Mouse (Mus musculus) ES-E14 (cell line): ENCODE data around the gene Mafg. TPM values are rescaled to one million over a fixed set of nuclear protein-coding genes. Genes with fewer than 3 reads are reported as not detected.
"Not testable (repeated sequence)": the region's sequence is repeated elsewhere in the genome, so short reads cannot be mapped to it uniquely, and the experiment has no call there.

Experiments
- DNase-seq: peaks from one replicate; pipeline ENCODE4 v3.0.0-alpha.2; 2013; ENCODE audit warnings: low read depth, low spot score
- H3K27ac ChIP-seq: 2 replicates; pipeline ENCODE4 v1.5.1; 2012; ENCODE audit warnings: low read depth, mild to moderate bottlenecking, low read length, moderate library complexity, mixed read lengths; ENCODE audit not compliant: poor library complexity, insufficient read depth, severe bottlenecking
- H3K36me3 ChIP-seq: 2 replicates; pipeline ENCODE4 v1.6.1; 2012; ENCODE audit warnings: mild to moderate bottlenecking, low read length, moderate library complexity, mixed read lengths; ENCODE audit not compliant: control insufficient read depth, poor library complexity, insufficient read depth, severe bottlenecking
- H3K4me1 ChIP-seq, 2 experiments: fragments of 150-350 bp in 1 of 2; sonication (generic) in 1 of 2; 2 replicates each; pipeline ENCODE4 v1.6.1; 2012; ENCODE audit warnings: low read length in 2 of 2, mild to moderate bottlenecking in 1 of 2, mixed read lengths in 1 of 2; ENCODE audit not compliant: control insufficient read depth in 2 of 2, insufficient read depth in 2 of 2, poor library complexity in 1 of 2
- H3K4me3 ChIP-seq, 2 experiments: fragments of 150-350 bp in 1 of 2; sonication (generic) in 1 of 2; 2 replicates each; pipeline ENCODE4 v1.5.1; 2012; ENCODE audit warnings: low read length in 2 of 2, low read depth in 1 of 2, mild to moderate bottlenecking in 1 of 2, mixed read lengths in 1 of 2; ENCODE audit not compliant: insufficient read depth in 1 of 2, poor library complexity in 1 of 2, severe bottlenecking in 1 of 2
- H3K9ac ChIP-seq: 2 replicates; pipeline ENCODE4 v1.6.1; 2012; ENCODE audit warnings: low read depth, mild to moderate bottlenecking, low read length, mixed read lengths; ENCODE audit not compliant: poor library complexity, insufficient read depth, severe bottlenecking
- H3K9me3 ChIP-seq: fragments of 150-350 bp; sonication (generic); 2 replicates; pipeline ENCODE4 v1.6.1; 2012; ENCODE audit warnings: low read depth, mild to moderate bottlenecking, low read length; ENCODE audit not compliant: control insufficient read depth, insufficient read depth
- CHD2 ChIP-seq: IDR thresholded peaks from 2 replicates; pipeline ENCODE4 v1.6.1; 2014; ENCODE audit warnings: mild to moderate bottlenecking, low read depth, low read length, inconsistent platforms
- HCFC1 ChIP-seq: IDR thresholded peaks from 2 replicates; pipeline ENCODE4 v1.6.1; 2012; ENCODE audit warnings: low read length, inconsistent platforms, borderline replicate concordance; ENCODE audit not compliant: insufficient read depth
- MAFK ChIP-seq: IDR thresholded peaks from 2 replicates; pipeline ENCODE4 v1.6.1; 2014; ENCODE audit warnings: mild to moderate bottlenecking, low read depth, low read length, inconsistent platforms; ENCODE audit not compliant: insufficient read depth
- ZC3H11A ChIP-seq: IDR thresholded peaks from 2 replicates; pipeline ENCODE4 v1.6.1; 2012; ENCODE audit warnings: low read depth, mild to moderate bottlenecking, inconsistent platforms, low read length, borderline replicate concordance
- ZNF384 ChIP-seq: IDR thresholded peaks from 2 replicates; pipeline ENCODE4 v1.6.1; 2012; ENCODE audit warnings: low read depth, low read length, inconsistent platforms
- in situ Hi-C, 2 experiments: fragments of 600-800 bp; cut with MboI; formaldehyde crosslinking; loops; one replicate each; pipeline ENCODE4 v1.15.1; 2025; ENCODE audit warnings: low sequenced_read_pairs in 2 of 2, inconsistent platforms in 1 of 2; ENCODE audit not compliant: unreplicated experiment in 2 of 2
- total RNA-seq: library from RNA; depleted of rRNA; stranded (reverse); fragments of 300-350 nt; gene quantifications from 2 replicates; pipeline ENCODE4 v1.2.3, GENCODE M21; 2012

Mafg gene
- total RNA-seq, 1 experiment, result 42.6 TPM

DNA sequence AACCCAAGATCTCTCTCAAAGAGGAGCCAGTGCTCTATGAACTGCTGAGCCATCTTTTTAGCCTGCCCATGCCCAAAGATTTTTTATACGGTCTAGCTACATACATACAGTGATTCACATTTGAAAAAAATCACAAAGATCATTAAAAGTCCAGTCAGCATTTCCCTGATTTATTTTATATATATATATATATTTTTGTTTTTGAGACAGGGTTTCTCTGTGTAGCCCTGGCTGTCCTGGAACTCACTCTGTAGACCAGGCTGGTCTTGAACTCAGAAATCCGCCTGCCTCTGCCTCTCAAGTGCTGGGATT is 50.5 kb downstream of the Mafg start:
- H3K27ac ChIP-seq, in situ Hi-C loops, H3K9ac ChIP-seq, DNase-seq, H3K9me3 ChIP-seq, H3K4me3 ChIP-seq: not testable (repeated sequence)
- H3K36me3 ChIP-seq, result peaks cover 33% of the 10 kb centered on the region
- peaks cover 3 to 21% of the 10 kb centered on the region in 2 experiments for H3K4me1 ChIP-seq
- TF ChIP-seq MAFK, result peak; percentile 66; the same call in 1 of the 2 replicates

DNA sequence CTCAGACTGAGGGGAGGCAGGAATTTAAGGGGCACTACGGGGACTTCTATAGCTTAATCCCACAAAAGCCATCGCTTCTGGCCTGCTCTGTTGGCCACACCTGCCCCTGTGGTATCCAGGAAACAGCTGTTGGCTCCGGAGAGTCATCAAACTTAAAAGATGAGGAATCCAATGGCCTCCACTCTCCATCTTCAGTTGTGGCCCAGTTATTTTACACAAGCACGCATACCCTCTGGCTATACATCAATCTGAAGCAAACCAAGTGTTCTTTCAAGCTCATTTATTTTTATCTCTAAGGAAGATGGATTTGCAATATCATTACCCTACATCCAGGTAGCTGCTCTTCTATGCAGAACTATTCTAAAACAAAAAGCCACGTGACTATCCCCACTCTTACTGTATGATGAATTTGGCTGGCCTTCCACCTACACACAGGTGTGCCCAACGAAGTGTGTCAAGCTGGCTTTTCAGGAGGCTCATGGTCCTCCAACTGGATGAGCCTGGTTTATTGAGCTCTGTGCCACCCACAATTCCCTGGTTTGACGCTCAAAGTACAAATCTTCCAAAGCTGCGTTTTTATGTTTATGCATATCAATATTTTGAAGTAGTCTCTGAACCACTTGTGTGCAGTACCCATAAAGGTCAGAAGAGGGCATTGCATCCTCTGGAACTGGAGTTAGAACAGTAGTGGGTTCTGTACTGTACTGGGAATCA is 51.0 kb downstream of the Mafg start:
- in situ Hi-C loops, result no loop called here
- peaks cover 38% of the 10 kb centered on the region for H3K36me3 ChIP-seq

DNA sequence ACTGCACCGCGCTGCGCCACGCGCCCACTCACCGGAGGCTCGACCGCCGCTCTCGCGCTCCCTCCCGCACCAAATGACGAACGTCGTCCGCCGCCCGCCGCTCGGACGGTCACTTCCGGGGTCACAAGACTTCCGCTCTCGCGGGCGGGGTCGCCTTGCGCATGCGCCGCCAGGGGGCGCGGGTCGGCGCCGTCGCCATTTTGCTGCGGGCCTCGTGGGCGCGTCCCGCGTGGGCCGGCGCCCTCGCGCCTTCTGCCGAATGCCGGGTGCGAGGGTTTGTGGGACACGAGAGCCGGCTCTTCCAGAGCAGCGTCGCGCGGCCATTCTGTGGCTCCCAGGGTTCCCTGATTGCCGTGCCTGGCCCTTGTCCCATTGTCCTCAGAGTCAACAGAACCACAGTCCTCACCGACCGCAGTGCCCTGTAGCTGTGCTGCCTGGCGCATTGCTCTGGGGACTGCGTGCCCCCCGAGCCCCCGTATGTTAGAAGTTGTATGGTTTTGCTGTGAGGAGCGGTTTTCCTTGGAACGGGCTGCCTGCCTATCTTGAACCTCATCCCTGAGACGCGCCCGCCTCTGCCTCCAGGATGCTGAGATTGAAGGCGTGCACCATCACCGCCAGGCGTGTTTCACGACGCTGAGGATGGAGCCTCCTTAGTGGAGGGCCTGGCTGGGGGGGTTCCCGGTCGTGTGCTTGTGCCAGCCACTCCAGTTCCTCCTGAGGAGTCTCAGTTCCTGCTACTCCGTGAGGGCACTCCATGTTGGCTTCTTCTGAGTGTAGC is 51.7 kb downstream of the Mafg start, which contains the start of gene Arhgdia:
TSS of gene Arhgdia (minus strand) at position 135 of the 778 bp plus-strand sequence.
- Histone ChIP-seq H3K4me3 (peak within 1 kb of the TSS; percentile 88 to 89), H3K9ac (peak within 1 kb of the TSS; percentile 95), H3K9me3 (no peaks in the 10 kb centered on the region), H3K4me1 (peaks cover 3 to 21% of the 10 kb centered on the region in 2 experiments), H3K36me3 (peaks cover 33% of the 10 kb centered on the region), H3K27ac (peak within 1 kb of the TSS; percentile 98)
- in situ Hi-C loops, result no loop called here
- TF ChIP-seq CHD2, result no peak
- peak; percentile 42; the same call in 1 of the 2 replicates for TF ChIP-seq HCFC1
- no peak for DNase-seq

More for the DNA sequence above, 51.0 kb downstream of the Mafg start:
- Histone ChIP-seq H3K4me3 (peak overlapping the region; percentile 70 to 88), H3K9ac (peak overlapping the region; percentile 95), H3K4me1 (peaks cover 3 to 21% of the 10 kb centered on the region in 2 experiments), H3K27ac (peak overlapping the region; percentile 98), H3K9me3 (no peaks in the 10 kb centered on the region)
- no peak for DNase-seq
- TF ChIP-seq CHD2, result no peak
- no peak for TF ChIP-seq HCFC1

DNA sequence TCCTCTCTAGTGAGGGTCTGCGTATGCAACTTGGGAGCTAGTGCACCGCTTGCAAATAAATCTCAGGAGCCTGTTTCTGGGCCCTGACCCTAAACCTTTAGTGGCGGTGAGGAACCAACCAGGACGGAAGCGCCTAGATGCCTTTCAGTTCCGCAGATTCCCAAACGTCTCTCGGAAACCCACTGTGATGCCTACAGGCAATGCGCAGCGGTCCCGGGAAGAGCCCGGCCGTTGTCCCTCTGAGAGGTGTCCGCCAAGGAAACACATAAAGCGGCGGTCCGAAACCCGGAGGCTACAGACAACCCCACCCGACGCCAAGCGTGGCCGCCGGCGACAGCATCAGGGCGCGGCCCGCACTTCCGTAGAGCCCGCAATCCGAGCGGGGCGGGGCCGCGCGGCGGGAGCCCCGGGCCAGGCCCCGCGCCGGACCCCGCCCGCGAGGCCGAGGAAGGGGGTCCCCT is 52.5 kb downstream of the Mafg start:
- peak overlapping the region; percentile 95 for H3K9ac ChIP-seq
- in situ Hi-C loops, result no loop called here
- peaks cover 30% of the 10 kb centered on the region for H3K36me3 ChIP-seq
- peaks cover 3 to 21% of the 10 kb centered on the region in 2 experiments for H3K4me1 ChIP-seq
- DNase-seq, result no peak
- H3K4me3 ChIP-seq, result peak overlapping the region; percentile 88 to 89
- peak overlapping the region; percentile 98 for H3K27ac ChIP-seq
- TF ChIP-seq CHD2 (no peak), ZNF384 (no peak), ZC3H11A (no peak), MAFK (no peak), HCFC1 (no peak)
- no peaks in the 10 kb centered on the region for H3K9me3 ChIP-seq
